ENCODE assay signal across 27 mouse cellular contexts in the genomic region with DNA sequence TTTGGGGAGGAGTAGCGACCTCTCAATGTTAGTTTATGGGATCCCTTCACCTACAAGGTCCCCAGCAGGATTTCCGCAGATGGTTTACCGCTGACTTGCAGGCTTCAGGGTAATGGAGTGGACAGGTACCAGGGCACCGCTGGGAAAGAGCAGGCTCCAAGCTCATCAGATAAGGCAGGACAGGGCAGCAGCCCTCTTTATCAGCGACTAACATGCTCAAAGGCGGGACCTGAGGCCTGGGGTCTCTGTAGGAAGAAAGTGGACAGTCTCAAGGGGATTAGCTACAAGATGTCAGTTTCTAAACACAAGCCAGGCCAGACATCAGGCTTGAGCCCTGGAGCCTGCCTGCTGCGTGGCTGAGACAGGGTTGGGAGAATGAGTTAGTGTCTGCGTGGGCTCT.
A peak's percentile ranks its signal among the peaks of the same experiment; 100 is the strongest.
DNase-seq lines count a peak whose midpoint lies in the region; ATAC-seq and TF ChIP-seq lines count a peak whose summit lies in the region.
"Had no signal": no experiment of that assay in that cellular context is flagged by ENCODE, and none has a peak within 500 bp of the region (broad histone marks: within the 10 kb centered on the region; RNA-seq: fewer than 3 reads in every experiment).

No protein-coding gene starts in this region.

- no peak overlapping the region for H3K4me2 ChIP-seq in midbrain, embryonic 13.5 days (replicated peaks)
- H3K4me2 ChIP-seq: embryonic facial prominence, embryonic 13.5 days; forebrain, embryonic 13.5 days; heart, embryonic 13.5 days; hindbrain, embryonic 12.5 days; hindbrain, embryonic 15.5 days had no signal

- DNase-seq in embryo, embryonic 10 days (ENCODE audit: low spot score), result peak; percentile 48
- DNase-seq in embryo, embryonic 11 days, result no peak
- peak; percentile 83 for DNase-seq in heart, embryonic 10.5 days (ENCODE audit: low spot score)
- DNase-seq in heart, adult 2 months, result no peak
- DNase-seq in midbrain, embryonic 10.5 days (ENCODE audit: low spot score), result no peak
- DNase-seq in gastrocnemius, postnatal 36 days, result no peak
- DNase-seq: adrenal gland, postnatal 10 days; adrenal gland, postnatal 36 days; B cell, adult 2 months; cerebellum, adult 2 months; cerebellum, adult 9-11 months; cerebellum, postnatal 25 days; gastrocnemius, postnatal 10 days; heart, adult 11 months; heart, postnatal 14 days; kidney, adult 2 months had no signal

- no peak overlapping the region for H3K9ac ChIP-seq in heart, adult 2 months (ENCODE audit: low read depth, low read length)
- H3K9ac ChIP-seq in midbrain, embryonic 13.5 days (replicated peaks), result no peak overlapping the region
- H3K9ac ChIP-seq: embryonic facial prominence, embryonic 13.5 days; forebrain, embryonic 13.5 days; heart, embryonic 13.5 days; hindbrain, embryonic 12.5 days; hindbrain, embryonic 15.5 days had no signal

- no peaks in the 10 kb centered on the region for H3K79me2 ChIP-seq in heart, adult 2 months (replicated peaks; ENCODE audit: control insufficient read depth, insufficient read depth, low read length)

- peak overlapping the region; percentile 62; the same call in 1 of the 2 replicates for H3K27ac ChIP-seq in heart, embryonic 10.5 days
- H3K27ac ChIP-seq in heart, adult 2 months, result no peak overlapping the region
- H3K27ac ChIP-seq in midbrain, embryonic 10.5 days (replicated peaks), result peak overlapping the region; percentile 42; the same call in 1 of the 2 replicates
- H3K27ac ChIP-seq in midbrain, embryonic 13.5 days, result no peak overlapping the region
- H3K27ac ChIP-seq: embryonic facial prominence, embryonic 13.5 days; forebrain, embryonic 13.5 days; heart, embryonic 13.5 days; hindbrain, embryonic 12.5 days; hindbrain, embryonic 15.5 days had no signal

- peaks cover 40% of the 10 kb centered on the region for H3K4me1 ChIP-seq in heart, embryonic 10.5 days
- H3K4me1 ChIP-seq in heart, adult 2 months (ENCODE audit: control insufficient read depth, insufficient read depth, low read length), result no peaks in the 10 kb centered on the region
- peaks cover 41% of the 10 kb centered on the region for H3K4me1 ChIP-seq in midbrain, embryonic 10.5 days
- peaks cover 16% of the 10 kb centered on the region for H3K4me1 ChIP-seq in midbrain, embryonic 13.5 days (replicated peaks)

- no peak for TF ChIP-seq EP300 in heart, adult 2 months (IDR thresholded peaks at IDR 0.05; ENCODE audit: insufficient read depth, low read depth, low read length)

- no peak overlapping the region for H3K4me3 ChIP-seq in heart, embryonic 10.5 days
- H3K4me3 ChIP-seq in heart, adult 2 months, result no peak overlapping the region
- no peak overlapping the region for H3K4me3 ChIP-seq in midbrain, embryonic 10.5 days
- no peak overlapping the region for H3K4me3 ChIP-seq in midbrain, embryonic 13.5 days (replicated peaks)
- H3K4me3 ChIP-seq: embryonic facial prominence, embryonic 13.5 days; erythroblast, embryonic 14.5 days; forebrain, embryonic 13.5 days; heart, embryonic 13.5 days; hindbrain, embryonic 12.5 days; hindbrain, embryonic 15.5 days had no signal

- no peaks in the 10 kb centered on the region for H3K9me3 ChIP-seq in heart, embryonic 10.5 days
- peaks cover 7% of the 10 kb centered on the region; the same call in 1 of the 2 replicates for H3K9me3 ChIP-seq in midbrain, embryonic 10.5 days (replicated peaks)
- no peaks in the 10 kb centered on the region for H3K9me3 ChIP-seq in midbrain, embryonic 13.5 days
- H3K9me3 ChIP-seq: embryonic facial prominence, embryonic 13.5 days; forebrain, embryonic 13.5 days; G1E; heart, embryonic 13.5 days; hindbrain, embryonic 12.5 days; hindbrain, embryonic 15.5 days had no signal

- no peak for TF ChIP-seq POLR2A in heart, adult 2 months (IDR thresholded peaks at IDR 0.05; ENCODE audit: insufficient read depth, low read depth, low read length)

- intact Hi-C loops in heart, adult 2 months (cut with DNase I), result no loop called here
- intact Hi-C loops in gastrocnemius, postnatal 36 days (cut with DNase I), result no loop called here

- peaks cover 43% of the 10 kb centered on the region for H3K27me3 ChIP-seq in heart, embryonic 10.5 days (ENCODE audit: insufficient read depth, poor library complexity, severe bottlenecking)
- peaks cover 3% of the 10 kb centered on the region for H3K27me3 ChIP-seq in heart, adult 2 months (ENCODE audit: control insufficient read depth, insufficient read depth, low read length)
- peaks cover 71% of the 10 kb centered on the region for H3K27me3 ChIP-seq in midbrain, embryonic 10.5 days (ENCODE audit: low read depth, poor library complexity, severe bottlenecking)
- peaks cover 53% of the 10 kb centered on the region for H3K27me3 ChIP-seq in midbrain, embryonic 13.5 days
- H3K27me3 ChIP-seq: Patski had no signal

- no peak for TF ChIP-seq CTCF in heart, adult 2 months (IDR thresholded peaks at IDR 0.05)

- ATAC-seq in midbrain, embryonic 13.5 days, result no peak
- ATAC-seq: forebrain, embryonic 13.5 days; forebrain, embryonic 16.5 days; intestine, postnatal 0 days; Patski had no signal

- H3K36me3 ChIP-seq in heart, embryonic 10.5 days, result no peaks in the 10 kb centered on the region
- H3K36me3 ChIP-seq in heart, adult 2 months (ENCODE audit: control insufficient read depth, insufficient read depth, low read length), result no peaks in the 10 kb centered on the region
- H3K36me3 ChIP-seq in midbrain, embryonic 10.5 days, result no peaks in the 10 kb centered on the region
- no peaks in the 10 kb centered on the region for H3K36me3 ChIP-seq in midbrain, embryonic 13.5 days
- H3K36me3 ChIP-seq: embryonic facial prominence, embryonic 13.5 days; G1E; heart, embryonic 13.5 days; hindbrain, embryonic 12.5 days; hindbrain, embryonic 15.5 days had no signal

- 26% methylated on average over 8 of the region's 8 CpGs for WGBS in heart, embryonic 10.5 days
- WGBS in heart, adult 2 months, result 45% methylated on average over 8 of the region's 8 CpGs
- WGBS in midbrain, embryonic 10.5 days, result 58% methylated on average over 8 of the region's 8 CpGs
- WGBS in midbrain, embryonic 13.5 days, result 58% methylated on average over 8 of the region's 8 CpGs

Comparison
In these comparisons a context has a peak if more than half of its experiments do, and no peak if none do; other contexts are left out.
1. DNase-seq: peak in embryo, embryonic 10 days (single experiment) and heart, embryonic 10.5 days (single experiment); none in embryo, embryonic 11 days (single experiment), heart, adult 2 months (0 of 2), midbrain, embryonic 10.5 days (single experiment) and gastrocnemius, postnatal 36 days (0 of 2).
2. H3K27ac ChIP-seq: peak in heart, embryonic 10.5 days (single experiment) and midbrain, embryonic 10.5 days (single experiment); none in heart, adult 2 months (single experiment) and midbrain, embryonic 13.5 days (single experiment).